Mouse (Mus musculus): ENCODE results near the gene AC109138.7. TPM values are rescaled to one million over a fixed set of nuclear protein-coding genes. Genes with fewer than 3 reads are reported as not detected.
A peak's percentile ranks its signal among the peaks of the same experiment; 100 is the strongest.

Gene AC109138.7
- polyA plus RNA-seq, 1 experiment from 2014 or later = not detected

GRCm38 (mm10) chr19:4229451-4230076 is 15.4 kb downstream of the AC109138.7 start:
- Histone ChIP-seq H3K27ac (ENCODE audit: low read depth, low read length) (no peak overlapping the region), H3K9me3 (ENCODE audit: control insufficient read depth, low read length) (no peaks in the 10 kb centered on the region), H3K4me2 (ENCODE audit: low read depth, low read length, severe bottlenecking) (no peak overlapping the region), H3K4me1 (replicated peaks; ENCODE audit: control insufficient read depth, insufficient read depth, low read length) (no peaks in the 10 kb centered on the region; the same call in 1 of the 2 replicates), H3K9ac (ENCODE audit: low read length) (no peak overlapping the region), H3K27me3 (ENCODE audit: control insufficient read depth, insufficient read depth, low read length) (no peaks in the 10 kb centered on the region), H3K4me3 (ENCODE audit: low read depth, low read length) (no peak overlapping the region), H3K36me3 (ENCODE audit: control insufficient read depth, insufficient read depth, low read length) (no peaks in the 10 kb centered on the region)
- ATAC-seq (replicated peaks; ENCODE audit: low FRiP score) = no peak
- no peak for DNase-seq (ENCODE audit: low spot score)
- WGBS = 44% methylated on average over 9 of the region's 9 CpGs

GRCm38 (mm10) chr19:4230415-4230814 is 16.3 kb downstream of the AC109138.7 start:
- Histone ChIP-seq H3K27ac (ENCODE audit: low read depth, low read length) (no peak overlapping the region), H3K4me1 (replicated peaks; ENCODE audit: control insufficient read depth, insufficient read depth, low read length) (no peaks in the 10 kb centered on the region; the same call in 1 of the 2 replicates), H3K27me3 (ENCODE audit: control insufficient read depth, insufficient read depth, low read length) (no peaks in the 10 kb centered on the region), H3K4me2 (ENCODE audit: low read depth, low read length, severe bottlenecking) (no peak overlapping the region), H3K36me3 (ENCODE audit: control insufficient read depth, insufficient read depth, low read length) (no peaks in the 10 kb centered on the region), H3K4me3 (ENCODE audit: low read depth, low read length) (no peak overlapping the region), H3K9me3 (ENCODE audit: control insufficient read depth, low read length) (no peaks in the 10 kb centered on the region), H3K9ac (ENCODE audit: low read length) (no peak overlapping the region)
- DNase-seq (ENCODE audit: low spot score) = no peak
- WGBS = 77% methylated on average over 8 of the region's 8 CpGs
- no peak for ATAC-seq (replicated peaks; ENCODE audit: low FRiP score)

GRCm38 (mm10) chr19:4231253-4232185 is 17.4 kb downstream of the AC109138.7 start, which contains the start of gene Pold4:
Gene Pold4, plus strand, starts transcription at chr19:4231899.
- WGBS = 11% methylated on average over 26 of the region's 26 CpGs

GRCm38 (mm10) chr19:4232186-4232572 is 18.0 kb downstream of the AC109138.7 start:
- Histone ChIP-seq H3K9ac (ENCODE audit: low read length) (peak overlapping the region; percentile 58), H3K9me3 (ENCODE audit: control insufficient read depth, low read length) (no peaks in the 10 kb centered on the region), H3K27ac (ENCODE audit: low read depth, low read length) (no peak overlapping the region), H3K4me1 (replicated peaks; ENCODE audit: control insufficient read depth, insufficient read depth, low read length) (no peaks in the 10 kb centered on the region; the same call in 1 of the 2 replicates), H3K36me3 (ENCODE audit: control insufficient read depth, insufficient read depth, low read length) (no peaks in the 10 kb centered on the region), H3K27me3 (ENCODE audit: control insufficient read depth, insufficient read depth, low read length) (no peaks in the 10 kb centered on the region), H3K4me2 (ENCODE audit: low read depth, low read length, severe bottlenecking) (peak overlapping the region; percentile 90), H3K4me3 (ENCODE audit: low read depth, low read length) (peak overlapping the region; percentile 50)
- ATAC-seq (replicated peaks; ENCODE audit: low FRiP score) (no peak), DNase-seq (ENCODE audit: low spot score) (no peak)
- WGBS = 46% methylated on average over 2 of the region's 2 CpGs

More at GRCm38 (mm10) chr19:4231253-4232185, 17.4 kb downstream of the AC109138.7 start, which contains the start of gene Pold4:
- Histone ChIP-seq H3K4me2 (ENCODE audit: low read depth, low read length, severe bottlenecking) (peak within 1 kb of the TSS; percentile 90), H3K9ac (ENCODE audit: low read length) (peak within 1 kb of the TSS; percentile 58), H3K4me1 (replicated peaks; ENCODE audit: control insufficient read depth, insufficient read depth, low read length) (no peaks in the 10 kb centered on the region; the same call in 1 of the 2 replicates), H3K4me3 (ENCODE audit: low read depth, low read length) (peak within 1 kb of the TSS; percentile 50), H3K9me3 (ENCODE audit: control insufficient read depth, low read length) (no peaks in the 10 kb centered on the region), H3K27me3 (ENCODE audit: control insufficient read depth, insufficient read depth, low read length) (no peaks in the 10 kb centered on the region), H3K27ac (ENCODE audit: low read depth, low read length) (no peak within 1 kb of the TSS), H3K36me3 (ENCODE audit: control insufficient read depth, insufficient read depth, low read length) (no peaks in the 10 kb centered on the region)
- peak; percentile 85 for ATAC-seq (replicated peaks; ENCODE audit: low FRiP score)
- peak; percentile 92 for DNase-seq (ENCODE audit: low spot score)

GRCm38 (mm10) chr19:4232651-4233050 is 18.5 kb downstream of the AC109138.7 start:
- H3K4me1 ChIP-seq (replicated peaks; ENCODE audit: control insufficient read depth, insufficient read depth, low read length) = no peaks in the 10 kb centered on the region; the same call in 1 of the 2 replicates
- no peak overlapping the region for H3K4me2 ChIP-seq (ENCODE audit: low read depth, low read length, severe bottlenecking)
- DNase-seq (ENCODE audit: low spot score) = no peak
- H3K9me3 ChIP-seq (ENCODE audit: control insufficient read depth, low read length) = no peaks in the 10 kb centered on the region
- no peak overlapping the region for H3K27ac ChIP-seq (ENCODE audit: low read depth, low read length)
- 81% methylated on average over 7 of the region's 7 CpGs for WGBS
- H3K36me3 ChIP-seq (ENCODE audit: control insufficient read depth, insufficient read depth, low read length) = no peaks in the 10 kb centered on the region
- no peak for ATAC-seq (replicated peaks; ENCODE audit: low FRiP score)
- no peaks in the 10 kb centered on the region for H3K27me3 ChIP-seq (ENCODE audit: control insufficient read depth, insufficient read depth, low read length)
- no peak overlapping the region for H3K9ac ChIP-seq (ENCODE audit: low read length)
- no peak overlapping the region for H3K4me3 ChIP-seq (ENCODE audit: low read depth, low read length)

GRCm38 (mm10) chr19:4234548-4234947 is 20.4 kb downstream of the AC109138.7 start:
- DNase-seq (ENCODE audit: low spot score) = no peak
- no peak overlapping the region for H3K4me2 ChIP-seq (ENCODE audit: low read depth, low read length, severe bottlenecking)
- H3K4me3 ChIP-seq (ENCODE audit: low read depth, low read length) = no peak overlapping the region
- no peaks in the 10 kb centered on the region for H3K9me3 ChIP-seq (ENCODE audit: control insufficient read depth, low read length)
- 81% methylated on average over 4 of the region's 4 CpGs for WGBS
- H3K36me3 ChIP-seq (ENCODE audit: control insufficient read depth, insufficient read depth, low read length) = no peaks in the 10 kb centered on the region
- no peaks in the 10 kb centered on the region for H3K27me3 ChIP-seq (ENCODE audit: control insufficient read depth, insufficient read depth, low read length)
- H3K9ac ChIP-seq (ENCODE audit: low read length) = no peak overlapping the region
- ATAC-seq (replicated peaks; ENCODE audit: low FRiP score) = no peak
- H3K27ac ChIP-seq (ENCODE audit: low read depth, low read length) = no peak overlapping the region
- H3K4me1 ChIP-seq (replicated peaks; ENCODE audit: control insufficient read depth, insufficient read depth, low read length) = no peaks in the 10 kb centered on the region; the same call in 1 of the 2 replicates

GRCm38 (mm10) chr19:4240247-4240668 is 26.1 kb downstream of the AC109138.7 start:
- H3K27ac ChIP-seq (ENCODE audit: low read depth, low read length) = no peak overlapping the region
- no peak overlapping the region for H3K4me3 ChIP-seq (ENCODE audit: low read depth, low read length)
- DNase-seq (ENCODE audit: low spot score) = no peak
- no peak for ATAC-seq (replicated peaks; ENCODE audit: low FRiP score)
- H3K4me2 ChIP-seq (ENCODE audit: low read depth, low read length, severe bottlenecking) = no peak overlapping the region
- no peaks in the 10 kb centered on the region for H3K36me3 ChIP-seq (ENCODE audit: control insufficient read depth, insufficient read depth, low read length)
- no peaks in the 10 kb centered on the region for H3K27me3 ChIP-seq (ENCODE audit: control insufficient read depth, insufficient read depth, low read length)
- no peak overlapping the region for H3K9ac ChIP-seq (ENCODE audit: low read length)
- H3K4me1 ChIP-seq (replicated peaks; ENCODE audit: control insufficient read depth, insufficient read depth, low read length) = no peaks in the 10 kb centered on the region
- H3K9me3 ChIP-seq (ENCODE audit: control insufficient read depth, low read length) = no peaks in the 10 kb centered on the region
- 74% methylated on average over 8 of the region's 8 CpGs for WGBS

- ATAC-seq (replicated peaks; ENCODE audit: low FRiP score) (no peak), DNase-seq (ENCODE audit: low spot score) (no peak)
- no peaks in the 10 kb centered on the region for H3K9me3 ChIP-seq (ENCODE audit: control insufficient read depth, low read length)
- WGBS = 71% methylated on average over 3 of the region's 3 CpGs
- no peaks in the 10 kb centered on the region for H3K4me1 ChIP-seq (replicated peaks; ENCODE audit: control insufficient read depth, insufficient read depth, low read length)
- no peaks in the 10 kb centered on the region for H3K27me3 ChIP-seq (ENCODE audit: control insufficient read depth, insufficient read depth, low read length)
- no peak overlapping the region for H3K4me2 ChIP-seq (ENCODE audit: low read depth, low read length, severe bottlenecking)
- no peak overlapping the region for H3K9ac ChIP-seq (ENCODE audit: low read length)
- no peaks in the 10 kb centered on the region for H3K36me3 ChIP-seq (ENCODE audit: control insufficient read depth, insufficient read depth, low read length)
- no peak overlapping the region for H3K4me3 ChIP-seq (ENCODE audit: low read depth, low read length)
- H3K27ac ChIP-seq (ENCODE audit: low read depth, low read length) = no peak overlapping the region
These were observed 28.3 kb downstream of the AC109138.7 start for GRCm38 (mm10) chr19:4242416-4242815.

All from forebrain, embryonic 11.5 days (tissue).